Mouse (Mus musculus) layer of hippocampus, postnatal 36 days (tissue): ENCODE results near the gene Kti12. TPM values are rescaled to one million over a fixed set of nuclear protein-coding genes. Genes with fewer than 3 reads are reported as not detected.

Source experiments
- DNase-seq, 2 experiments: peaks; one replicate each; pipeline ENCODE4 v3.0.0; 2022
- total RNA-seq, 2 experiments: library from RNA; stranded (reverse); gene quantifications; 2 replicates each; pipeline ENCODE4 v1.2.3; 2021

The Kti12 gene
- total RNA-seq, 2 experiments from 2014 or later = 18.2 to 21.4 TPM

DNA sequence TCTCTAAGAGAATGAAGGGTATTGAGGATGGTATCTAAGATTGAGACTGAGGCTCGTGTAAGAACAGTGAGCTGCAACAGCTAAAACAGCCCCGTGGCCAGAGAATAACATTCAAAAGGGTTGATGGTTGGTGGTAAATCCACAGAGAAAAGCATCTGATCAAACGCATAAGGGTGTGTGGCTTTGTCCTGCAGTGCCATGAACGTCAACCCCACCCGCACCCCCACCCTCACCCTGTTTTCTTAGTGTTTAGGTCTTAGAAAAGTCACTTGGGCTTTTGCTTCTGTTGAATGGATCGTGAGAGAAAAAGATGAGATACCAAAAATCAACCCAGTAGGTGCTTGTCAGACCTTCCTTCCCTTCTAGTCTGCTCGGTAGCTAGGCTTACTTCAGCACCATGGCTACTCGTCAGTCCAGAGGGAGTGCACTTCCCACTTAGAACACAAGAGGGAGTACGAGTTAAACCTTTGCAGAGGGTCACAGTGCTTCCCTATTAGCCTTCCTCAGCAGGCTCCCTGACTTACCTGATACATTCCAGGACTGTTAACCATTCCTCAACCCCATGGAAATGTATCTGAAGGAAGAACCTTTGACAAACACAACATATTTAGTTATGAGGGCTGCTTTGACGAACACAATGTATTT lies 22.3 kb downstream of the Kti12 start:
- peak; percentile 70 to 87 for DNase-seq

DNA sequence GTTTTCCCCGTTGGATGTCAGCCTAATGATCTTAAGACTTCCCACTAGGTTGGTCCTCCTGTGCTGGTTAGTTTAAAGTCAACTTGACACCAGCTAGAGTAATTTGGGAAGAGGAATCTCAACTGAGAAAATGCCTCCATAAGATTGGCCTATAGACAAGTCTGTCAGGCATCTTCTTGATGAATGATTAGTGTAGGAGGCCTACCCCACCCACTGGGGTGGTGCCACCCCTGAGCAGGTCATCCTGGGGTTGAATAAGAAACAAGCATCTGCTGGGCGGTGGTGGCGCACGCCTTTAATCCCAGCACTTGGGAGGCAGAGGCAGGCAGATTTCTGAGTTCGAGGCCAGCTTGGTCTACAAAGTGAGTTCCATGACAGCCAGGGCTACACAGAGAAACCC lies 26.2 kb downstream of the Kti12 start:
- DNase-seq = no peak

DNA sequence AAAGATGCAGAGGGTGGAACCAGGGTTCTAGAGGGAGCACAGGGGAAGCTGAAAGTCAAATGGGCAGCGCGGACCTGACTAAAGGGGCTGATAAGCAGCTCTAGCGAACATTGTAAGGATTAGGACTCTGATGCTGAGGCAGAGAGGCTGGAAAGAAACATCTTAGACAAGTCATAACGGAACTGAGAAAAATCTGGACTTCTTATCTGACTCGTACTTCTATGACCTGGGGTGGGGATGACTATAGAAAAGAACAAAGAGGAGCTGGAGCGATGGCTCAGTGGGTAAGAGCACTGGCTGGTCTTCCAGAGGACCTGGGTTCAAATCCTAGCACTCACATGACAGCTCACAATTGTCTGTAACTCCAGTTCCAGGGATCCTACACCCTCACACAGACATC lies 30.3 kb downstream of the Kti12 start:
- no peak for DNase-seq

DNA sequence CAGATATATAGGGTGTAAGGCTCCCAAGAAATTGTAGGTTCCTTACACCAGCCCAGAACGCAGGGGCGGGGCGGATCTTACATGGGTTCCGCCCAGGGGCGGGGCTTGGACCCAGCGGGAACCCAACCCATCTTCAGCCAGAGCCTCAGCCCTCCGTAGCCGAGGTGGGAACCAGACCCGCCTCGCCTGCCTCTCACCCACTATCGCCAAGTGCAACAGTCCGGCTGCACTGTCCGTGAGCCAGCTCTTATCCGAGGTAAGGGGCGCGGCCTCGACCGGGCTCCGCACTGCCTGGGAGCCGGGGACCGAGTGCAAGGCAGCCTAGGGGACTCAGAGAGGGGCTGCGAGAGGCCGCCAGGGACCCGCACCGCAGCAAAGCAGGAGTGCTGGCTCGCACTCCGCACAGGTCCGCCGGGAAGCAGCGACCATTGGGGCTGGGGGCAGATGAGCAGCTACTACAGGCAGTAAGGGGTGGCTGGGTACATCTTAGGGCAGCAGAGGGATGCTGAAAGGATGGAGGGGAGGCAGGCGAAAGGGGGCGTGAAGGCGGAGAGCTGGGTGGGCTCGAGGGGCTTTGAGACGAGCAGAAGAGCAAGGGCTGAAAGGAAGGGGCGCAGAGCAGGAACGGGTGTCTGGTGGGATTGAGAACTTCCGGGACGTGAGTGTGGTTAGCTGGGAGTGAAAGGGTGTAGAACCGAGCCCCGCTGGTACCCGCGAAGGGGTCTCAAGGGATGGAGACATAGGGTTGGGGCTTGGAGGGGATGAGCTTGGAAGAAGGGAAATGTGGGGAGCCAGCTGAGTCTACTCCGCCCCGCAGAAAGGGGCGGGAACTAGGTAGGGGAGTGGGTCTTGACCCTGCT lies 31.6 kb downstream of the Kti12 start, which contains the start of gene Rab3b:
TSS of gene Rab3b (plus strand) at position 101 of the 860 bp plus-strand sequence.
- DNase-seq = peak; percentile 20 to 31

DNA sequence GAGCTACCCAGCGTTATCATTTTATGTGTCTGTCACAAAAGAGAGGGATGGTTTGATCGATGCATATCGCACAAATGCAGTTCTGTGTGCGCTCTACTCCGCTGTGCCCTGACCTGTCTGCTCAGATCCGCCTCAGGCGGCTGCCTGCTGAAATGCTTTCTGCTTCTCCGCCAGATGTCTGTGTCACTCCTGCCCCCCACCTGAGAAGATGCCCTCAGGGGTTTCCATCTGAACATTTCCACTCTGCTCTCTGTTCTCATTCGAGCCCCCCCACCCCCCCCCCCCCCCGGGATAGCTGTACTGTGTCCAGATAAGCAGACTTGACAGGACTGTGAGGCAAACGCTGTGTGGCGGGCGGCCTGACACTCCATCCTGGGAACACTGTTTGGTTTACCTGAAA lies 36.2 kb downstream of the Kti12 start:
- DNase-seq = no peak

DNA sequence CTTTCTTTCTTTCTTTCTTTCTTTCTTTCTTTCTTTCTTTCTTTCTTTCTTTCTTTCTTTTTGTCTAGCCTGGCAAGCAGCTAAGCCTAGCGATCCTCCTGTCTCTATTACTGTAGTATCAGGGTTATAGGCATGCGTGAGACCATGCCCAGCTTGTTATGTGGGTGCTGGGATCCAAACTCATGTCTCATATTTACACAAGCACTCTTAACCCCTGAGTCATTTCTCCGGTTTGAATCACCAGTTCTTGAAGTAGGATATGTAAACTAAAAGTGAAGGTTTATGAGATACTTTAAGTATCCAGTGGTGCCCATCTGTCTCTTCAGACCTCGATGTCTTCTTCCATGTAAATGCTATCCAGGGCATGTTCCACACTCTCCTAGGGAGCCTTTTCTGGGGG lies 39.9 kb downstream of the Kti12 start:
- no peak for DNase-seq

DNA sequence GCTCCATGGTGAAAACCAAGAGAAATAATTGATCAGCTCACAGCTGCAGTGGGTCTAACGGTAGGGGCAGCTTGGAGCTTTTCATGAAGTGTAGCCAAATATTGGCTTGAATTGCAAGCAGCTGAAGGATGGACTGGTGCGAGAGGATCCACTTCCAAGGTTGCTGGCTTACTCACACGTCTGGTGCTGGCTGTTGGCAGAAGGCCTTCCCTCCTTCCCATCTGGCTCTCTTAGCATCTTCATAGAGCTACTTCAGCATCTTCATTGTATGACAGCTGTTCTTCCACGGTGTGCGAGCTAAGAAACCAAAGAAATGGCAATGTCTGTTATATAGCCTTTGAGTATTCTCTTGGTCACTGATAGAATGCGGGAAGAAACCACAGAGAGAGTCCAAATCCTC lies 43.3 kb downstream of the Kti12 start:
- no peak for DNase-seq

Other genes with a start within 250 kb of the Kti12 start
- 10 to 100 TPM; 32.6 to 33.5 TPM for gene Cc2d1b, start 227.8 kb upstream of the Kti12 start, total RNA-seq
- gene 3110021N24Rik, start 128.1 kb upstream of the Kti12 start, total RNA-seq = 1 to 10 TPM; 1.5 to 1.7 TPM
- 10 to 100 TPM; 53.4 to 55.7 TPM for gene Zfyve9, start 67.0 kb upstream of the Kti12 start, total RNA-seq
- 10 to 100 TPM; 79.0 to 83.1 TPM for gene Btf3l4, start 14.2 kb upstream of the Kti12 start, total RNA-seq
- 10 to 100 TPM; 32.9 to 35.6 TPM for gene Txndc12, start 13.2 kb upstream of the Kti12 start, total RNA-seq
- gene A730015C16Rik, start 834 bp downstream of the Kti12 start, total RNA-seq = not detected
- gene Rab3b, start 31.3 kb downstream of the Kti12 start, total RNA-seq = 10 to 100 TPM; 45.6 to 58.0 TPM
- 100 to 1,000 TPM; 119 to 133 TPM for gene Nrd1, start 152.9 kb downstream of the Kti12 start, total RNA-seq